Mouse (Mus musculus): ENCODE results near the gene Ace.

The Ace gene

DNA sequence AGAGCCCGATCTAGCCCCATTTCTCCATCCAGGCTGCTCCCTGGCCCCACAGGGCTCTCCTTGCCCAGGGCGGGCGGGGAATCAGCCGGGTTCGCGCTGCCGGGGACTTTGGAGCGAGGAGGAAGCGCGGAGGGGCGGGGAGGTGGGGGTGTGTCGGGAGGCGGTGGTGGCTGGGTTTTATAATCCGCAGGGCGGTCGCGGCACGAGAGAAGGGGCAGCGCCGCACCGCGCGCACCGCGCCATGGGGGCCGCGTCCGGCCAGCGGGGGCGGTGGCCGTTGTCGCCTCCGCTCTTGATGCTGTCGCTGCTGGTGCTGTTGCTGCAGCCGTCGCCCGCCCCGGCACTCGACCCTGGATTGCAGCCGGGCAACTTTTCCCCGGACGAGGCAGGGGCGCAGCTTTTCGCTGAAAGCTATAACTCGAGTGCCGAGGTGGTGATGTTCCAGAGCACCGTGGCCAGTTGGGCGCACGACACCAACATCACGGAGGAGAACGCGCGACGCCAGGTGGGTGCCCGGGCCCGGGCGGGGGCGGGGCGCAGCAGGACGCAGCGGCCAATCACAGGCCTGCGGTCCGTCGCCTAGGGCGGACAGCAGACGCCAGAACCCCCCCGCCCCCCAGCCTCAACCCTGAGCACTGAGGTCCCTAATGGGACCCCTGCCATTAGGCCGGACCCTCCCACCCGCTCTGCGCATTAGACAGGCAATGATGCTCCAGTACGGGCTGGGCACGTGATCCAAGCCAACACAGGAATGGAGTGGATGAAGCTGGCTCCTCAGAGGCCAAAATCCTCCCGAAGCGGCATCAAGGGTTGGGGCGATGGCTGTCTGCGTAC, at the start of gene Ace:
Ace (plus strand) TSS at position 205 of the 834 bp plus-strand sequence.
- DNase-seq: no peak

DNA sequence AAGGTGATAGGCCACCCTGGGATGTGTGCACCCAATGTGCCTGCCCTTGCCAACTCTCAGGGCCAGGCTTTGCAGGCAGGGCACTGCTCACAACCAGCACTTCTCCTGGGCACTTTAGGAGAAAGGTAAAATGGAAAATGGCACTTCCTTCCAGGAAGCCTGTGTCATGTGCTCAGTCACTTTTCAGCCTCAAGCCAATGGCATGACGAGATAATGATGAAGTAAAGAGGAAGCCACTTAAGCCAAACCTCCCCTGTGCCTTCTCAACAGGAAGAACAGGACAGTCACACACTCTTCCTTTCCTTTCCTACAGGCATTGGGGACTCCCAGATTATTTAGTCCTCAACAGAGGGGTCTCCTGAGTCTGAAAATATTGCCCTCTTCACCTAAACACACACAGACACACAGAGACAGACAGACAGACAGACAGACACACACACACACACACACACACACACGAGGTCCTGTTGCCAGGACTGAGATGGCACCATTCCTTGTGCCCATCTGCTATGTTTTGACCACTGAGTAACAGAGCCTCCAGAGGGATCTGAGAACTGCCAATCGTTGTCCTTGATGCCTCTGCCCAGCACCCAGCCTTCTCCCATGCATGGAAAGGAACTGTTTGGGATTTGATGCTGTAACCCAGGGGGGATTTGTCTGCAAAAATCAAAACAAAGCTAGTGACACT, 47.5 kb upstream of the Ace start:
- no peak for DNase-seq

DNA sequence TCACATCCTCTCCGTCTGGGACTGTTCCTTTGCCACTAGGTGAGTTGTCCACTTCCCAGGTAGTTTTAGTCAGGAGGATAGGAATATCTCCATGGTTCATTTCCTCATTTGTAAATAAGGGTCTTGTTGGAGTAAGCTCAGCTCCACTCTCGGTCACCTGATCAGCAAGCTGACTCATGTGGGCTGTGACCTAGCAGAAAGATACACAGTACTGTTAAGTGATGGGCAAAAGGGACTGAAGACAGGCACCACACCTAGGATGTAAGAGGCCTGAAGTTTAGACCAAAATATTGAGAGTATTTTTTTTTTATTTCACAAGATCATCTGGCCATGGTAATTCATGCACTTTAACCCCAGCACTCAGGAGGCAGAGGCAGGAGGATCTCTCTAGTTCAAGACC, 46.9 kb upstream of the Ace start:
- no peak for DNase-seq

DNA sequence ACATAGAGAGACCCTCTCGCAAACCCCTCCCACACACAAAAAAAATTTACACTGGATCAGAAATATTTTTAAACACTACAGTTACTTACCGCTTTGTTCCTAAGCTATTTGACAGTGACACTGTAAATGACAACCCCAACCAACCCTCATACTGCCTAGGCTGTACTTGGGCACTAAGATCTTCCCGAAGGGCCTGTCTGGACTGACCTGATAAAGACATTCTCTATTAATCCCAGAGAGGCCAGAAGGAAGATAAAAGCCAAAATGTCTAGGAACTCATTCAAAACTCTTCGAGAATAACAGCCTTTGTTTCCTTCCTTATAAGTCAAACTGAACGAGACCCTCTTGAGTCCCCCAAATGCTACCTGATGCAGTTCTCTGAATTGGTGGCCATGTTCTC, 46.5 kb upstream of the Ace start:
- DNase-seq: no peak

DNA sequence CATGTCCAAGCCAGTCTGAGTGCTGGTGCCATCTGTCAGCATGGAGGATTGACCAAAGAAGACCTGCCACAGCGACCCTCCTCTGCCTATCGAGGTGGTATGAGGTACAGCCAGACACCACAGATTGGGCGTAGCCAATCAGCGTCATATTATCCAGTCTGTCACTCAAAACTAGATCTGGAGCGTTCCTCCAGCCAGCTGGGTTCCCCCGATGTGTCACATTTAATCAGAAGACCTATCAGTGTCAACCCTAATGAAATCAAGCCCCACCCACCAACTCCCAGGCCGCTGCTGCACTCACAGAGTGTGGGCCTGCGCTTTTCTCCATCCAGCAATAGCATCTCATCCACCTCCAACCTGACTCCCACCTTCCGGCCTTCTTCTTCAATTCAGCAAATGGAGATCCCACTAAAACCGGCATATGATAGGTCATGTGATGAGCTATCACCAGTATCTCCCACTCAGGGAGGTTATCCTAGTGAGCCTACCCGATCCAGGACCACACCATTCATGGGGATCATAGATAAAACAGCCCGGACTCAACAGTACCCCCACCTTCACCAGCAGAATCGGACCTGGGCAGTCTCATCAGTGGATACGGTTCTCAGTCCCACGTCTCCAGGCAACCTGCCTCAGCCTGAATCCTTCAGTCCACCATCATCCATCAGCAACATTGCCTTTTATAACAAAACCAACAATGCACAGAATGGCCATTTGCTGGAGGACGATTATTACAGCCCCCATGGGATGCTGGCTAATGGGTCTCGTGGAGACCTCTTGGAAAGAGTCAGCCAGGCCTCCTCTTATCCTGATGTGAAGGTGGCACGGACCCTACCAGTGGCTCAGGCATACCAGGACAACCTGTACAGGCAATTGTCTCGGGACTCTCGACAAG, 44.7 kb upstream of the Ace start:
- DNase-seq: no peak

DNA sequence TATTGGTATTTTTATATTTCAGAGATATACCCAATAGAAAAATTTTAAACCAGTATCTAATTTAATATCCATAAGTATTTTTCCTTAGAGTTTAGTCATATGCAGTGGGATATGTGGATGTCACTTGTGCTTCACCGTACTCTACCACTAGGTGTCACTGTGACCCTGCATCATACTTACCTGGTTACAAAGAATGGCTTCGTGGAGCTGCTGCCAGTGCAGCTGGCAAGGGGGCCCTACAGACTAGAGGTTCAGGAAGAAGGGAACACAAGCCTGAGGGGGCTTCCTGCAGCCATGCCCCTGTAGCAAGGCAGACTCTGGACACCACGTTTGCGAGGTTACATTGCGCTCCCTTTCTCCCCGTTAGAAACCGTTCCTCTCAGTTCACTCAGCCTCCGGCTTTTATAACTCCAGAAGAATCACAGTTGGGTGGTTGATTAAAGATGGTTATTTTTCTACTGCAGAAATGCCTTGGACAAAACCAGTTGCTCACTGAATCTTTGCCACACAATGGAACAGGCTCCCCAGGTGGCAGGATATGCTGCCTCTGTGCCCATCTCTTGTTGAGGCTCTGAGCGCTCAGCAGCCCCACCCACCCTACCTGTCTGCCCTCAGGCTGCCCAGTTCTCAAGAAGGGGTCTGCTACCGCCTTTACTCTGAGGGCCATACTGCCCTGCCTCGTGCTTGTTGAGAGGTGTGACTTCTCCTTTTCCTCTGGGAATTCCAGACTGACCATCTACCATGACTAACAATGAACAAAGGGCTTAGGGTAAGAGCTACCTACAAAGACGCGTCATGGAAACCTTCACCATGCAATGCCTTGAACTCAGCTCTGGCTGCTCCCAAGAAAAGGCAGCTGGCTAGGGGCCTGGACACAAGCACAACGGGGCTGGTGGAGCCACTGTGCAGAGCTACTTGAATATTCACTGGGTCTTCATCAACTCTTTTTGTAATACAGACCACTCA, 40.4 kb upstream of the Ace start:
- DNase-seq: peak; percentile 75

DNA sequence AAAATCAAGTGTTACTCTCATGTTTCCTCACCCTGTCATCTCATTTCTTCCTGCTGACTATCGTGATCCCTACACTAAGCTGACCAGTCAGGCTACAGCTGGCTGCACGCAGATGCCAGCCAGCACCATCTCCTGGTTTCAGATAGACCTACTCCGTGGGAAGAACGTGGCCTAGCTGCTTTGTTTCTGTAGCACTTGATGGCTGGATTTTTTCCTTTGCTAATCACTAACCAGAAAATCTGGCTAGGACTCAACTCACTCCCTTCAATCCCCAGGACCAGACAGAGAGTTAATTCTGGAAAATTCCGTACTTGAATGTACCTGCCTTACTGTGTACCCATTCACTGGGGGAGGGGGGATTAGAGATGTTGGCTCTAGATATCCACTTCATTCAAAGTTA, 39.6 kb upstream of the Ace start:
- DNase-seq: no peak

DNA sequence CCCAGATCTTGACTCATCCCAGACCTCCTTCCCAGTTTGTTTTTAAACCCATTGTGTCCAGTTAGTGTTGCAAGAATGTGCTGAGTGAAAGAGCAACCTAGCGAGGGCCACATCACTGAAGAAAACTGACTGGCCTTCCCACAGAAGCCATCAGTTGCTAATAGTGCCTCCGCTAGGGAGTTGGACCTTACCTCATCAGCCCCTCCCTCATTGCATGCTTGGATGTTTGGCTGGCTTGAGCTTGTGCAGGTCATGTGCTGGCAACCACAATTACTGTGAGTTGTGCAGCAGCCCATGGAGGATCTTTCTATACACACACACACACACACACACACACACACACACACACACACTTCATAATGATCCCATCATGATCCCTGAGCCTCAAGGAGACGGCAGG, 36.4 kb upstream of the Ace start:
- no peak for DNase-seq

DNA sequence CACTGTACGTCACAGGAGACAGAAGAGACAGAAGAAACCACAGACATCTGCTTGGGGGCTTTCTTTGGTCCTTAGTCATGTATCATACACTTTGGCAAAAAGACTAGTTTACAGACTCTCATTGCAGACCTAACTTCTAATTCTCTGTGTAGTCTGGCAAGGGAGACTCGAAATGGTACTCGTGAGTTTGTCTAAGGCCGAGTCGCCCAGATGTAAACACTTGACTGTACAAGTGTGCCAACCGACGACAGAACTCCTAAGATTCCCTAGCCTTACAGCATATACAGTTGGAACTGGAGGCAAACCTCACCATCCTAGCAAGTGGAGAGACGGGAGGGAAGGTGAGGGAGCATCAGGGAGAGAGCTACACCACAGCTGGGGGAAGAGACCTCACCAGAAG, 34.0 kb upstream of the Ace start:
- no peak for DNase-seq

DNA sequence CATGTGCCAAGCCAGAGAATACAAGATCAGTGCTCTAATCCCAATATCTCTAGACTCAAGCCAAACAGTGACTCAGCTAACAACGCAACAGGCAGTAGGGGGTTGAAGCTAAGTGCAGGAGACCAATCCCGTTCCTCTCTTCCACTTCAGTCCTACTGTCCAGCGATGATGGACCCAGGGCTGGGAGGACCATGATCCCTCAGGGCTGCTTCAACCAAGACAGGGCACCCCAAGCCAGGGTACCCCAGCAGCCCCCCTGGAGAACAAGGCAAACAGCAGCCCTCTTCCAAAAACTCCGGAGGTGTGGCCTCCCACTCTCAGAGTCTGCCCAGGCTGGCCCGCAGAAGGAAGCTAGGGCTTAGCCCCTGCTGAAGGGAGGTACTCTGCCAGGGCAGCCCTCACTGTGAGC, 33.4 kb upstream of the Ace start:
- DNase-seq: no peak

DNA sequence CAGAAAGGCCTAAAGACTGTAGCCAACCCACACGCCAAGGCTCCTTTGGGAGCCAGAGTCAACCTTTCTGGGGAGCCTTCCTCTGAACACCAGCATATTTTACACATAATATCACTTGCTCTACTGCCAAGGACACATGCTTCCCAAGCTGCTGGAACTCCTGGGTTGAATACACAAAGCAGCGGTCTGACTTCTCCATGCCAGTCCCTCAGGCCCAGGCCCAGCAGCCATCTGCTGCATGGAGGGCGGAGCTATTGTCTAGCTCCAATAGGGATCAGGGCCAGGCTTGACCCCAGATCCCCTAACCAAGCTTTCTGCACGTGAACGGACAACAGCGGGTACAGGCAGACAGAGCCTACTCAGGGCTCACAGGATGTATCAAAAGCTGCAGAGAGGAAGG, 32.9 kb upstream of the Ace start:
- no peak for DNase-seq

DNA sequence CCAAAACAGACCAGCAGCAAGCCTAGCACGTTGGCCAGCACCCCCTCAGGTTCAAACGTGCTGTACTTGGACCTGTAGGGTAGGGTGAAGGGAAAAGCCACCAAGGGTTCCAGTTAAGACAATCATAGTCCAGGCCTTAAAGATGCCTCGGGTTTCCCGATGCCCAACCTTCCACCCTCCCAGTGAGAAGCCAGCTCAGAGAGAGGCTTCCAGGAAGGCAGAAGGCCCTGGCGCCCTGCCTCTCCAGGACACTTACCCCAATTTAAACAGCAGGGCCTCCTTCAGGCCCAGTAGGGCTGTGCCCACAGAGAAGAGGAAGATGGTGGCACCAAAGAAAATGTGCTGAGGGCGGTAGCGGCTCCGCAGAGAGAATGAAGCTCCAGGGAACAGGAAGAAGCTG, 32.2 kb upstream of the Ace start:
- no peak for DNase-seq

DNA sequence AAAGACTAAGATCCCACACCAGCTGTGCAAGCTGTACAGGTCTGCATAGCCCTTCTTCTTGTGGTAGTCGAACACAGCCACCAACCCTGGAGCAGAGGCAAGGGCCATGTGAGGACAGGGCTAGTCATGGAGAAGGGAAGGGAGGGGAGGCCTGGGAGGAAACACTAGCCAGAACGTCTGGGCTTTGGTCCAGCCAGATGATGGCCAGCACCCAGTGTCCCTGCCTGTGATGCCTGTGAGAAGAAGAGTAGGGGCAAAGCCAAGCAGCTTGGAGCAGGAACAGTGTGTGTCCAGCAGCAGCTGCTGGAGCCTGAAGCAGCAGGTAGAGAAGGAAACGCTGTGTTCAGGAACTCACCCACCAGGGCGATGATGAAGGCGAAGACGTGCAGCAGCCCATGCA, 31.5 kb upstream of the Ace start:
- peak; percentile 21 for DNase-seq

DNA sequence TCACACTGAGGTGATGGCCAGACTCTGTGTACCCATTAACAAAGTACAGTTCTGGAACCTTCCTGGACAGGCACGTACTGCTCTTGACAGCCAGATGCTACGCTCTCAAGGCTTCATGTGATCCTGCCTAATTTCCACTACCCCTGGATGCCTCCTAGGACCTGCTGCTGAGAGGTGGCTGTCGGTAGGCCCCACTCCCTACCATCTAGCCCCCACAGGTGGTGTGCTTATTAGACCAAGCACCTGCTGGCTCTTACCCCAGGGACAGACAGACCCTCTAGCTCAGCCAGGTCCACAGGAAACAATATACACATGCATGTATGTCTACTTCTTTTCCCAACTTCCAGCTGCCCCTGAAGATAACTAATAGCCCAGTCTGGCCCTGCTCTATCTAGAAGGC, 30.8 kb upstream of the Ace start:
- no peak for DNase-seq

DNA sequence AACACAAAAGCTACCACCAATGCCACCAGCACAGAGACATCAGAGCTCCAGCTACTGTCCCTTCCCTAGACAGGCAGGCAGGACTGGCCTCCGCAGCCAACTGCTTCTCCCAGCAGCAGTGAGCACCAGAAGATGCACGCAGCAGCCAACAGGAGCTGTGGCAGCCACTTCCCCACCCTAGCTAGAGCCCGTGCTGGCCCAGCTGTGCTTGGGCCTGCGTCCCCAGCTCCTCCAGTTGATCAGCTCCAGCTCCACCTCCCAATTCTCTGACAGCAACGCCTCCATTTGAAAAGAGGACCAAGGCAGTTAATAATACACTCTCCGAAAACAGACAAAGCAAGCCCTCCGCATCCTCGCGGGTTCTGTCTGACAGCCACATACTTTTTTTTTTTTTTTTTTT, 29.0 kb upstream of the Ace start:
- DNase-seq: no peak

DNA sequence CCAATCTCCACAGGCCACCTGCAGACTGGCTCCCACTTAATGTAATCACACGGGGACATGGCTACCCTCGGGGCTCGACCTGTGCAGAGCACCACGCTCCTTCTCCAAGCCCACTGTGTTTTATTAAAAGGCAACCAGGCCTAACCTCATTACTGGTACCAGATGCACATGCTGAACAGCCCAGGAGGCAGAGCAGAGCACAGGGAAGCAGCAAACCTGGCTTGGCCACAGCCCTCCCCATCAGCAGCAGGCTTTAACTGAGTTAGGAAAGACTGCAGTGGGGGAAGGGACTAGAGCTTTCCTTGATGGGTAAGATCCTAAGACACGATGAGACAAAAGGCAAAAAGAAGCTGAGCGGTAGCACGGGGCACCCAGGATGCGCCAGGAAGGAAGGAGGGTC, 25.8 kb upstream of the Ace start:
- DNase-seq: no peak

DNA sequence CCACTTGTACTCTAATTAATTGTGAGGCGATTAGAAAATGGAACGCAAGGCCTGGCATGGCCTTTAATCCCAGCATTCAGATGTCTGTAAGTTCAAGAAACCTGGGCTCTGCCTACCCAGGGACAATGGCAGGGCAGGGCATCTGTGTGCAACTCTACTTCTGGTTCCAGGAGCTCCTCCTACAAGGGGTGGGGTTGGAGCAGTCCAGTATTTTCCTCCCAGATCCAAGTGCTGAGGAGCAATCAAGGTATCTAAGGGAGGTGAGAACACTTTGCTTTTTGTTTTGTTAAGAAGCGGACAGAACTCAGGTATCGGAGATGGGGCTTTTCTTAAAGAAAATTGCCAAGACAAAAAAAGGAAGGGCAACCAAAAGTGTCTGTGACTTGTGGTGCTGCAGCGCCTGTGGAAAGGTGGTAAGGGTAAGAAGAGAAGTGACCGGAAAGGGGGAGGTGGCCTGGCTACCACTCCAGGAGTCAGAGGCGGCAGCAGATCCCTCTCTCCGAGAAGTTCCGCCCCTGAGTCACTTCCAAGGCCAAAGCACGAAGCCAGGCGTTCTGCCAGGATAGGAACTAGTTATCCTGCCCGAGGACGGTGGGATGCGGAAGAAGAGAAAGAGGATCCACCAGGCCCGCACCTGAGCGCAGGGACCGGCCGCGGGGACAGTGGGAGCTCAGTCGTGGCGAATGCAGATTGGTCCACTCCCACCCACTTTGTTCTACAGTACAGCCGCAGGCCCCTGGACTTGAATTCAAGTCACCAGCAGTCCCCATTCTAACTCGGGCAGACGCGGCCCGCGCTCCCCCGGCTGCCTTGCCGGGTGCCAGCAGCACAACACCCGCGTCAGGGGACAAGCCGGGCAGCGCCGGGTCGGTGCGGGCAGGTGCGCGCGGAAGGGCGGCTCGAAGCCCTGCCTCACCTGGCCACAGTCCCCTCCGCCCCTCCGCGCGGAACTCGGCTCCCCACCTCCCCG, 24.3 kb upstream of the Ace start:
- DNase-seq: no peak

DNA sequence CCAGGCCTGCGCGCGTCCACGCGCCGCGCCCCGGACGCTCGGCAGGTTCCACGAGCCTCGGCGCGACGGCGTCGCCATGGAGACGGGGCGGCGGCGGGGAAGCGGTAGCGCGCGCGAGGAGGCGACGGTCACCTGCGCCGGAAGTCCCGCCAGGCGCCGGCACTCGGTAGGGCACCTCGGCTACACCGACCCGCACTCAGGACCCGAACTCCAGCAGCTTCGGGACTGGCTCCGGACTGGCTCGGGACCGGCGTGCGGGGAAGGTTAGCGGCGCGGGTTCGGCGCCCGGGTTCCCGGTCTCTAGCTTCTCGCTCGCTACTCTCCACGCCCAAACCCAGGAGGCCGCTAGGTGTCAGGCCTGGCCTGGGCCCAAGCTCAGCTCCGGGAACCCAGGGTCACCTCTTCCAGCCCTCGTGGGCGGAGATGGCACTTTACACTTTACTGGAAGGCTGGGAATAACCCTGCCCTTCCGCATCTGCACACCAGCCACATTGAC, 23.6 kb upstream of the Ace start:
- peak; percentile 47 for DNase-seq

DNA sequence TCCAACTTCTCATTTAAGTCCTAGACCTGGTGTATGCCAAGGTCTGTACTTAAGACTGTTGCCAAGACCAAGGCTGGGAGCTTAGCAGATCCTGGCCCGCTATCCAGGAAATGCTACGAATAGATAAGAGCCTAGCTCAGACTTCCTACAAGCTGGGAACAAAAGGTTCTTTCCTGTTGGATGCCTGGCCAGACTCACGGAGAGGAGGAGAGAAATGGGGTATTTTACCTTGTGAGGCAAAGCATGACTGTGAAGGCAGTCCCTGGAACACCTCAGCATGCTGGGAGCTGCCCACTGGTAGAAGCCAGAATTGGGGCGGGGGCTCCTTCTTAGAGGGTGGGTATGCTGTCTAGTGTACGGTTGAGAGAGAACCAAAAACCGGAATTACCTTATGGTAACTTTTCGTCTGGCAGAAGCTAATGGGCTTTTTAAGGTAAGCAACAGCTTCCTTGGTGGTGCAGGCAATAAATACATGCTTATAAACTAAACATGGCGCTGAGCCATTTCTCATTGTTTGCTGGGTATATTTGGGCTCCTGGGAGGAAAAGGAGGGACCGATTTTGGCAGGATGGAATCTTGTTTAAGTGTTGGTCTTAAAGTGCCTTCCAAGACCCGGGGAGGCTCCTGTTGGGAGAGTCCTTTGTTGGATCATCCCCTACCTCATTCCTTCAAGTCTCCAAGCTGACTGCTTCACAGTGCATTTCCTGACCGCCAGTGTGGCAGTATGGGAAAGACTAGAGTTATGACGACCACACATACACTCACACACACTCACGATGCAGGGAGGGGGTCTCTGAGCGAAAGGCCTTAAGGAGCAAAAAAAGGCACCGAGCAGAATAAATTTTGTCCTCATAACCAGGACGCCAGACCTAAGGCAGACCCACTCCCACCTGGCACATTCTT, 22.7 kb upstream of the Ace start:
- no peak for DNase-seq

DNA sequence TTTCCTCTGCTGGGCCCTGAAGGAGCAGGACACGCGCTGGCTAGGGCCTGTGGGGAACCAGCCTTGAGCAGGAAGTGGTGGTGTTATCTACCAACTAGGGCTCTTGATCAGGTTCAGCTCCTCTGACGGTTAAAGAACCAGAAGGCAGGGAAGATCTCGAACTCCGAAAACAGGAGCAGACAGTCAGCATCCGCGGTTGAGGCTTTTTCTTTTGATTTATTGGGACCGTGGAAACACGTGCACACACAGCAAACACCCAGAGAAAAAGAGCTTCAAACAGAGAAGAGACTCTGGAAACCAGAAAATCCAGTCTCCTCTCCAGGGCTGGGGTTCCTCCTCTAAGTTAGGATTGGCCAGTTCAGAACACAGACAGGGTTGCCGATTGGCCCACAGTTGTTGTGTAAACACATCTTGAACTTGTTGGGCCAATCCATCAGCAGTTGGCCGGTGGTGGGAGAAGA, 21.0 kb upstream of the Ace start:
- no peak for DNase-seq

All from cerebellum, adult 8-10 months (tissue).